Mouse (Mus musculus) liver, adult 2 months (tissue): Measurements from ENCODE around the gene Zfp148.

ENCODE experiments used
- CTCF ChIP-seq: fragments of 200-500 bp; IDR thresholded peaks from 2 replicates; pipeline ENCODE4 v1.5.1; 2011; ENCODE audit warnings: low read depth, low read length, control low read depth
- POLR2A ChIP-seq: fragments of 200-500 bp; IDR thresholded peaks from 2 replicates; pipeline ENCODE4 v1.6.1; 2011; ENCODE audit warnings: low read length, control low read depth; ENCODE audit not compliant: insufficient read depth; ENCODE audit errors: extremely low read depth

DNA sequence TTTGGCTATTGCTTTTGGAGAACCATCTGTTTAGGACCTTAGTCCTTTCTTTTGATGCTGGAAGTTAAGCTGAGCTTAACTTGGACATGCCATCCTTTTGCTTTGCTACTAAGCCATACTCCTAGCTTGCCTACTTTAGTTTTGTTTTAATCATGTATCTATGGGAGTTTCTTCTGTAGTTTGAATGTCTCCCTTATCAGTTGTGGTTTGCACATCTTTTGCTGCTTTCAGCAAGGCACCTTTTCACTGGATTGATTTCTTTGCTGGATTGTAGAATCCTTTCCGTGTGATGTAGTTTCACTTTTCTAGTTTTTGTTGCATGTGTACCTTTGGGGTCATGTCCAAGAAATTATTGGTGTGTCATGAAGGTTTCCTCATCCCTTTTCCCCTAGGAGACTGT is 30.0 kb downstream of the Zfp148 start:
- TF ChIP-seq CTCF (no peak), POLR2A (no peak)
